Mouse (Mus musculus): Measurements from ENCODE around the gene Papln. TPM values are rescaled to one million over a fixed set of nuclear protein-coding genes. Genes with fewer than 3 reads are reported as not detected.

The Papln gene
- 2.0 and 2.1 TPM in 2 replicates for polyA plus RNA-seq (2015; fragmentation: Nextera tagmentation; extraction: Ambion mirVana)

DNA sequence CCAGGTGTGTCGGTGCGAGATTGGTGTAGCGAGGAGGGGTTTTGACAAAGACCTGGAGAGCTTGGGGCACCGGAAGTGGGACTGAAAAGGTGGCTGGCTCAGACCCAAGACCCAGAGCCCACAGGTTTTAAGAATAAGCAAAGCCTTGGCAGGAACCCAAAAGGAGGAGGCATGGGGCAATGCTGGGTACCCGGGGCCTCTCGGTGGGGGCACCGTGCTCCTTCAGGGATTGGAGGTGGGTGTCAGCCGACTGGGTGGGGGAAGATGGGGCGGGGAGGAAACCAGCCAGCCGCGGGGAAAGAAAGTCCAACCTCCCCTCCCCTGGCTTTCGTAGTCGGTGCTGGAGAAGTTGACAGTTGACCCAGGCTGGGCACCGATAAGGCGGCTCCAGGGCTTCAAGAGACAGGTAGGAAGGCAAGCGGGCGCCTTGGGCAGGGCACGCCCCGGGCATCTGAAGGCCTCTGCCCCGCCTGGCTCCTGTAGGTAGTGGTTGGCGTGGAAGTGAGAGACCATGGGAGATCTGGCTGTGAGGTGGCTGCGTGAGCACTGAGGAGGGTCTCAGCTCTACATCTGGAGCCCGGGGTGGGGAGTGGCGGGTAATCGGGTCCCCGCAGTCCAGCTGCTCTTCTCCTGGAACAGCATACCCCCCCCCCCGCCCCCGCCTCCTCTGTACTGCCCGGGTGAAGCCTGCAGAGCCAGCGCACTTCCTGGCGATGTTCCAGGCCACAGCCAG lies at the start of gene Papln:
Papln (plus strand) TSS at position 324 of the 733 bp plus-strand sequence.
- peak within 1 kb of the TSS; percentile 69 for H3K4me2 ChIP-seq
- no peaks in the 10 kb centered on the region for H3K27me3 ChIP-seq
- H3K36me3 ChIP-seq, result no peaks in the 10 kb centered on the region
- H3K4me1 ChIP-seq, result peaks cover 43% of the 10 kb centered on the region
- peak within 1 kb of the TSS; percentile 33; the same call in 1 of the 2 replicates for H3K9ac ChIP-seq
- peak within 1 kb of the TSS; percentile 51; the same call in 1 of the 2 replicates for H3K27ac ChIP-seq
- H3K4me3 ChIP-seq (replicated peaks), result peak within 1 kb of the TSS; percentile 38
- 8% methylated on average over 29 of the region's 31 CpGs for WGBS
- 0 out of 2 replicates have a peak, but pooled peaks have one; percentile 1 for ATAC-seq (replicated peaks; ENCODE audit: low FRiP score)
- no peaks in the 10 kb centered on the region for H3K9me3 ChIP-seq (replicated peaks)

DNA sequence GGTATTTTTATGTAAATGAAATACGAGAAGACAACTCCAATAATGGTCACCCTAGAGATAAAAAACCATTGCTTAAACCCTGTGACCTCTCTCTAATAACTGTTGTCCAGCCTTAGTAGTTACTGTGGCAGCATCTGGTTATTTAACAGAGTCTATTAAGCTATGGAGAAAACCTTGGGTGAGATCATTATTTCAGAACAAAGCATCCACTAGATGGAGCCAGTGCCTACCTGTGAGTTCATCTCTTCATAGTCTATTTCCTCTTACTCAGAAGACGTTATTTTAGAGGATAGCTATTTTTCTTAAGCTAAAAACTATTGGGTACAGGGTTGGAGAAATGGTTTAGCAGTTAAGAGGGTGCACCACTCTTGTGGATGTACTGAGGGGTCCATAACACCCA lies 49.7 kb upstream of the Papln start:
- Histone ChIP-seq H3K27me3 (no peaks in the 10 kb centered on the region), H3K9ac (no peak overlapping the region), H3K27ac (no peak overlapping the region), H3K4me1 (no peaks in the 10 kb centered on the region), H3K4me2 (no peak overlapping the region), H3K36me3 (peaks cover 78% of the 10 kb centered on the region), H3K9me3 (replicated peaks) (no peaks in the 10 kb centered on the region), H3K4me3 (replicated peaks) (no peak overlapping the region)
- 46% methylated on average over 2 of the region's 2 CpGs for WGBS
- no peak for ATAC-seq (replicated peaks; ENCODE audit: low FRiP score)

DNA sequence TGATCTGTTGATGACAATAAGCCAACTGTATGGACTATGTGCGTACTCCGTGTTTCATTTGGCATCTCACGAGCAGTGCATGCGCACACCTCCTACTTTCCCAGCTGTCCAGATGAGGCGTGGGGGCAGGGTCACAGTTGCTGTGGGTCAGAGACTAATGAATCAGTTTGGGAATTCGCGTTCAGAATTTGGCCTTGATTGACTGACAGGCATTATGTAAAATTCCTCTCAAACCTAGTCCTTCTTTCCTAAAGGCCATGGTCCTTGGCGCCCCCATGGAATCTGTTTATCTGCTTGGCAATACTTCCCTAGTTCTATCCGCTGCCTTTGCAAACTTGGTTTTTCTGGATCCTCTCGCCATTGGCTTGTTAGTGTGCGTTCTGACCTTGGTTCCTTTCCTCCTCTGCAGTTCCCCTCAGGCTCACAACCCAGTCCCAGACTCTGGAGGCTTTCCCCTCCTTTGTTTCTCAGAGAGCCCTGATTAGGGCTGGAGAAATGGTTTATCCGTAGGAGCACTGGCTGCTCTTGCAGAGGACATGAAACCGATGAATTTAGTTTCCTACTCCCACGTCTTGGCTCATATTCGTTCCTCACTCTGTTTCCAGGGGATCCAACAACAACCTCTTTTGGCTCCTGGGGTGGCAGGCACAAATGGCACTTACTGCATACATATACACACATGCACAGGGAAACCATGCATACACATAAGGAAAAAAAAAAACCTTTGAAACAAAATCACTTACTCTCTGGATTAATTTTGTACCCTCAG lies 46.8 kb upstream of the Papln start:
- ATAC-seq (replicated peaks; ENCODE audit: low FRiP score), result no peak
- peaks cover 88% of the 10 kb centered on the region for H3K36me3 ChIP-seq
- 83% methylated on average over 15 of the region's 15 CpGs for WGBS

DNA sequence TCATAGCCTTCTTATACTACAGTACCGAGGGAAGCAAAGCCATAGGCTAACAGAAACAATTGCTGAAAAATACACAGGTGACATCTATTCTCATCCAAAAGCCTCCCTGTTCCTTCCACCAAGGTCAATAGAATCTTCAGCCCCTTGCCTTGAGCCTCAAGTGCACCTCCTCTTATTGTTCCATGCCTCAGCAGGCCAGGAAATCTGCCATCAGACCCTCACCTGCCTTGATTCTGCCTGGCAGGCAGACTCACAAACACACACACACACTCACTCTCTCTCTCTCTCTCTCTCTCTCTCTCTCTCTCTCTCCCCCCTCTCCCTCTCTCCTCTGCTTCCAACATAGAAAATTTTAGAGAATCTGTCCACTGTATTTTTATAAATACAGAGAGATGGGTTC lies 44.0 kb upstream of the Papln start:
- no peak overlapping the region for H3K27ac ChIP-seq
- no peaks in the 10 kb centered on the region for H3K27me3 ChIP-seq
- H3K9me3 ChIP-seq (replicated peaks), result no peaks in the 10 kb centered on the region
- no peak for ATAC-seq (replicated peaks; ENCODE audit: low FRiP score)
- no peak overlapping the region for H3K4me3 ChIP-seq (replicated peaks)
- WGBS, result 96% methylated on average over 1 of the region's 1 CpGs
- no peak overlapping the region for H3K4me2 ChIP-seq
- peaks cover 8% of the 10 kb centered on the region for H3K4me1 ChIP-seq
- H3K9ac ChIP-seq, result no peak overlapping the region
- peaks cover 84% of the 10 kb centered on the region for H3K36me3 ChIP-seq

More for the DNA sequence above, 46.8 kb upstream of the Papln start:
- Histone ChIP-seq H3K9me3 (replicated peaks) (no peaks in the 10 kb centered on the region), H3K9ac (no peak overlapping the region), H3K4me2 (no peak overlapping the region), H3K4me1 (peaks cover 8% of the 10 kb centered on the region), H3K27me3 (no peaks in the 10 kb centered on the region), H3K27ac (no peak overlapping the region), H3K4me3 (replicated peaks) (no peak overlapping the region)

DNA sequence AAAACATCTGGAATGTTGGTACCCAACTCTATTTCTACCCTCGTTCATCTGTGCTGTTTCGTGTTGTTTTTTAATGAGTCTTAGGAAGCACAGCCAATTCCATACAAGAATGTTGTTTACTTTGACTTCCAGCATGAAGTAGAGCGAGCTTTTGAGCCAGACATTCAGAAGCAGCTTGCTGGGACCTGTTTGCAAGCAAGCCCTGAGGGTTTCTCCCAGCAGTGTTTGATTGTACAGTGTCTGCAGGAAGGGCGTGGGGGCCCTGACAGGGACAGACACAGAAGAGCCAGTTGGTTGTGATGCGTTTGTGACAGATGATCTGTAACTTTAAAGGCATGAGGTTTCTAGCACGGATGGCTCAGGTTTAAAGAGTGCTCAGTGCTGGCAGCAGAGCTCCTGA lies 42.2 kb upstream of the Papln start:
- H3K27me3 ChIP-seq, result no peaks in the 10 kb centered on the region
- H3K36me3 ChIP-seq, result peaks cover 83% of the 10 kb centered on the region
- 52% methylated on average over 6 of the region's 6 CpGs for WGBS
- no peak overlapping the region for H3K4me3 ChIP-seq (replicated peaks)
- no peak overlapping the region for H3K4me2 ChIP-seq
- no peak overlapping the region for H3K9ac ChIP-seq
- H3K9me3 ChIP-seq (replicated peaks), result no peaks in the 10 kb centered on the region
- no peak for ATAC-seq (replicated peaks; ENCODE audit: low FRiP score)
- peaks cover 13% of the 10 kb centered on the region for H3K4me1 ChIP-seq
- peak overlapping the region; percentile 48 for H3K27ac ChIP-seq

DNA sequence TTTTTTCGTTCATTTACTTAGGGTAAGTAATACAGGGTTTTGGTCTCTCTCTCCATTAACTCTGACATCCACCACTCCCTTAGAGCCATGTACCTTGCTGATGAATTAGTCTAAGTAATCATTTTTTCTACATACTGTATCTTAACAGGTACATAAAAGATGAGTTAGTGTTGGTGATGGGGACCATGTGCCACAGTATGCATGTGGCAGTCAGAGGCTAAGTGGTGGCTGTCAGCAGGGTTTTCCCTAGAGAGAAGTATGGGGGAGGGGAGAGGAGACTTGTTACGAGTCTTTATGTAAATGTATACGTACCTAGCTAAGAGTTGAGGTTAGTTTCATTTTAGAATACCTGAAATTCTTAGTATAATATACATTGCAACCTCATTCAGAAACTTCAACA lies 40.4 kb upstream of the Papln start:
- H3K4me1 ChIP-seq, result peaks cover 16% of the 10 kb centered on the region
- no peak for ATAC-seq (replicated peaks; ENCODE audit: low FRiP score)
- H3K9ac ChIP-seq, result no peak overlapping the region
- 77% methylated on average over 3 of the region's 3 CpGs for WGBS
- no peak overlapping the region for H3K27ac ChIP-seq
- no peak overlapping the region for H3K4me3 ChIP-seq (replicated peaks)
- H3K27me3 ChIP-seq, result no peaks in the 10 kb centered on the region
- H3K4me2 ChIP-seq, result no peak overlapping the region
- no peaks in the 10 kb centered on the region for H3K9me3 ChIP-seq (replicated peaks)
- H3K36me3 ChIP-seq, result peaks cover 82% of the 10 kb centered on the region

DNA sequence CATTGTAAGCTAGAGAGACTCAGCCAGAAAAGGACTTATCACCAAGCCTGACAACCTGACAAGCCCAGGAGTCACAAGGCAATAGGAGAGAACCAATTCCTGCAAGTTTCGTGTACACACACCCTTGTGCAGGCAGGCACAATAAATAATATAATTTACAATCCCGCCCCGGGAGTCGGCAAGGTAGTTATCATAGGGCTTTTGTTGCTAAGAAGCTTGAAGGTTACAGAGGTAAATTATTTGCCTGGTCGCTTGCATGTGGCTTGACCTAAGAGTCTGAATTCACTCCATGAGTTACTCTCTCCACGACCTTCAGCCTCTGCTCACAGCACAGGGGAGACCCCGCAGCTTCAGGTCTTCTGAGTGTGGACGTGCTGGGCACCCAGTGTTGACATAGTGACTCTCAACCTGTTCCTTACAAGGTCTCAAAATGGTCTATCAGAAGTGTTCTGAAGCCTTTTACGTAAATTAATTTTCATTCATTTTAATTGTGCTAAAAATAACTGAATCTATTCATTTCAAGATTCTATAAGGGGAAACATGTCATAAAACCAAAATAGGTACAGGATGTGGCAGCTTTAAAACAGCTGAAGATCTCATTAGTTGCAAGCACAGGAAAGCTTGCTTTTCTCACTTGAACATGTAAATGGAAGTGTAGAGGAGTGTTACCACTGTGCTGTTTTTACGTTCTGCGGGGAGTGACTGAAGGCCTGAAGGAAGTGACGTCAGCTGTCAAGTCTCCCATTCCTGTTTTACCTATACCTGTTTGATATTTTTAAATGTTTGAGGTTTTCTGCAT lies 36.7 kb upstream of the Papln start:
- Histone ChIP-seq H3K27ac (peak overlapping the region; percentile 66), H3K4me3 (replicated peaks) (no peak overlapping the region), H3K4me1 (peaks cover 7% of the 10 kb centered on the region; the same call in 1 of the 2 replicates), H3K9ac (no peak overlapping the region), H3K36me3 (peaks cover 91% of the 10 kb centered on the region), H3K27me3 (no peaks in the 10 kb centered on the region), H3K9me3 (replicated peaks) (no peaks in the 10 kb centered on the region), H3K4me2 (no peak overlapping the region)
- 56% methylated on average over 12 of the region's 12 CpGs for WGBS
- ATAC-seq (replicated peaks; ENCODE audit: low FRiP score), result no peak; the same call in 1 of the 2 replicates

DNA sequence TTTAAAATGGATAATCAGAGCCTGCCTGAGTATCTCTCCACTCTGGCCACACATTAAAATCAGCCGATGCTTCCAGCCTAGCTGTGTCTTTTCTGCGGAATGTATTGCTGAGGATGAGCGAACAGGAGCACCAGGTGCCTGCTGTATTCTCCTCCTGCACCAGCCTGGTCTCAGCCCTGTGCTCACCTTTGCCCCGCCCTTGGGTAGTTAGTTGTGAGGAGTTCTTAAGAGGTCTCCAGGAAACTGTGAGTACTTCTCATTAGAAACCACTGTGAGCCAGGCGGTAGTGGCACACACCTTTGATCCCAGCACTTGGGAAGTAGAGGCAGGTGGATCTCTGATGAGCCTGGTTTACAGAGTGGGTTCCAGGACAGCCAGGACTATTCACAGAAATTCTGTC lies 31.2 kb upstream of the Papln start:
- Histone ChIP-seq H3K4me2 (no peak overlapping the region), H3K4me3 (replicated peaks) (no peak overlapping the region), H3K4me1 (no peaks in the 10 kb centered on the region), H3K9ac (no peak overlapping the region), H3K27ac (no peak overlapping the region), H3K9me3 (replicated peaks) (no peaks in the 10 kb centered on the region), H3K27me3 (no peaks in the 10 kb centered on the region), H3K36me3 (peaks cover 93% of the 10 kb centered on the region)
- 96% methylated on average over 5 of the region's 5 CpGs for WGBS
- no peak for ATAC-seq (replicated peaks; ENCODE audit: low FRiP score)

DNA sequence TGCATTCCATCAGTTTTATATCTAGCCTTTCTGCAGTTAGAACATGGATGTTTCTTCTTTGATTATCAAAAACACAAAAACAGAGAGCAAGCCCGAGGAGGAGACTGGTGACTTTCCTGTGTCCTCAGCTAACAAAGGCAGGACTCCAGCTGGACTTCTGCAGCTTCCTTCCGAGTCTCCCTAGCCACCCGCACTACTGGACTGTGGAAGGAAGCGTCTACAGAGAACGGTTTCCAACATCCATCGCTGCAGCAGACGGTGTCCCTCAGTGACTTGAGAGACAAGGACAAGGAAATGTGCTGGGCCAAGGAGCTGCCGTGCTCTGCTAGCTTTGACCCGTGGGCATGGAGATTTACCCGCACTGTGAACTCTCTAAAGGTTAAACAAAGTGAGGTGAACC lies 29.4 kb upstream of the Papln start:
- Histone ChIP-seq H3K27me3 (no peaks in the 10 kb centered on the region), H3K27ac (no peak overlapping the region), H3K4me1 (no peaks in the 10 kb centered on the region), H3K9me3 (replicated peaks) (no peaks in the 10 kb centered on the region), H3K36me3 (peaks cover 79% of the 10 kb centered on the region), H3K4me2 (no peak overlapping the region), H3K4me3 (replicated peaks) (no peak overlapping the region), H3K9ac (no peak overlapping the region)
- WGBS, result 79% methylated on average over 10 of the region's 10 CpGs
- ATAC-seq (replicated peaks; ENCODE audit: low FRiP score), result no peak

DNA sequence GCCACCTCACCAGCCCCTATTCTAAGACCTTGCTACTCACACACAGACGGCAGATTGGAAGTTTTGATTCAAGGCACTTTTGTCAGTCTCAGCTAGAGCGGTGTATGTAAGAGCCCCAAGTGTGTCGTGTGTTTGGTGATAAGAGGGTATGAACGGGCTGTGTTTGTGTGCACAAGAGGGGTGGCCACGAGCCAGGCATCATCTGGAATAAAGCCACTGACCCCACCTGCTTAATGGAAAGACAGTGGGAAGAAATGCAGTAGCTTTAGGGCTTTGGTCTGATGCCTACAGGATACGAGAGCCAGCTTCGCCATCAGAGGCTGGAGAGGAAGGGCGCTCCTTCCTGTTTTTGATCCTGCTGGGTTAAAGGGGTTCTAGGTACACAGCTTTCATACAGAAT lies 27.2 kb upstream of the Papln start:
- 89% methylated on average over 8 of the region's 8 CpGs for WGBS
- no peak overlapping the region for H3K9ac ChIP-seq
- H3K4me1 ChIP-seq, result no peaks in the 10 kb centered on the region
- H3K27ac ChIP-seq, result no peak overlapping the region
- peaks cover 59% of the 10 kb centered on the region for H3K36me3 ChIP-seq
- H3K4me2 ChIP-seq, result no peak overlapping the region
- no peaks in the 10 kb centered on the region for H3K9me3 ChIP-seq (replicated peaks)
- no peaks in the 10 kb centered on the region for H3K27me3 ChIP-seq
- no peak for ATAC-seq (replicated peaks; ENCODE audit: low FRiP score)
- no peak overlapping the region for H3K4me3 ChIP-seq (replicated peaks)

DNA sequence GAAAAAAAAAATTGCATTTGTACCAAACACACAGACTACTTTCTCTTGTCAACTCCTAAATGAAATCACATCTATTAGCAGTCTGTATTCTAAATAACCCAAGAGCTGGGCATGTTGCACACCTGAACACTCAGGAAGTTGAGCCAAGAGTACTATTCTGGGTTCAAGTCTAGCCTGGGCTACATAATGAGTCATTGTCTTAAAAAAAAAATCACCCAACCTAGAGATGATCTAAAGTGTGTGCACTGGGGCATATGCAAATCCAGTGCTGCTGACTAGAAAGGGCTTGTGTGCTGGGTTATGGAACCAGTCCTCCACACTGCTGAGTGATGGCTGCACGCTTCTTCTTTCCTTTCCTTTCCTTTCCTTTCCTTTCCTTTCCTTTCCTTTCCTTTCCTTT lies 24.8 kb upstream of the Papln start:
- Histone ChIP-seq H3K27me3 (no peaks in the 10 kb centered on the region), H3K4me3 (replicated peaks) (no peak overlapping the region), H3K9ac (no peak overlapping the region), H3K27ac (no peak overlapping the region), H3K36me3 (peaks cover 34% of the 10 kb centered on the region), H3K9me3 (replicated peaks) (no peaks in the 10 kb centered on the region), H3K4me1 (0 out of 2 replicates have a peak, but pooled peaks cover 3% of the 10 kb centered on the region), H3K4me2 (no peak overlapping the region)
- ATAC-seq (replicated peaks; ENCODE audit: low FRiP score), result no peak
- WGBS, result 96% methylated on average over 1 of the region's 1 CpGs

DNA sequence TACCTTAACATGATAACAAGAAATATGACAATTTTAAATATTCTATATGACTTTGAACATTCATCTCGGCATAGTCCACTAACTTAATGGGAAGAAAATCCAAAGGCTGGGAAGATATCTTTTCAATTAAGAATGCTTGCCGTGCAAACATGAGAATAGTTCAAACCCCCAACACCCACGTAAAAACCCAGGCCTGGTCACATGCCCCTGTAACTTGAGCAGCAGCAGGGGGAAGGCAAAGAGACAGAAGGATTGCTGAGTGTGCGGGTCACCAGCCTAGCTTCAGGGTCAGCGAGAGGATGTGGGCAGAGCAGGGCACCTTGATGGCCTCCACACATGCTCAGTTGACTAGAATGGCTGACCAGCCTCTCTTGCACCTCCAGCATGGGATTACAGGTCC lies 21.7 kb upstream of the Papln start:
- Histone ChIP-seq H3K27me3 (no peaks in the 10 kb centered on the region), H3K4me3 (replicated peaks) (no peak overlapping the region), H3K4me1 (0 out of 2 replicates have a peak, but pooled peaks cover 3% of the 10 kb centered on the region), H3K36me3 (peaks cover 9% of the 10 kb centered on the region), H3K4me2 (no peak overlapping the region), H3K9ac (no peak overlapping the region), H3K27ac (no peak overlapping the region), H3K9me3 (replicated peaks) (no peaks in the 10 kb centered on the region)
- no peak for ATAC-seq (replicated peaks; ENCODE audit: low FRiP score)
- WGBS, result 42% methylated on average over 5 of the region's 5 CpGs
